Mouse (Mus musculus) heart, embryonic 16.5 days (tissue): ENCODE measurements around the gene Btbd1. TPM values are rescaled to one million over a fixed set of nuclear protein-coding genes. Genes with fewer than 3 reads are reported as not detected.

Experiments used
- ATAC-seq: fragments of 200-750 bp; cut with Nextera tagmentation; replicated peaks from 2 replicates; pipeline ENCODE4 v1.8.0; 2017; ENCODE audit warnings: moderate number of reproducible peaks; ENCODE audit not compliant: insufficient read depth, low FRiP score; ENCODE audit errors: extremely low read depth
- H3K27ac ChIP-seq: fragments of 300-500 bp; sonication (generic); 2 replicates; pipeline ENCODE4 v1.5.1; 2014; ENCODE audit warnings: mild to moderate bottlenecking, low read length, control low read depth, moderate library complexity
- H3K27me3 ChIP-seq: fragments of 300-500 bp; sonication (generic); 2 replicates; pipeline ENCODE4 v1.6.1; 2014; ENCODE audit warnings: low read length, mixed read lengths; ENCODE audit not compliant: control insufficient read depth, insufficient read depth
- H3K36me3 ChIP-seq: fragments of 300-500 bp; sonication (generic); 2 replicates; pipeline ENCODE4 v1.6.1; 2014; ENCODE audit not compliant: control insufficient read depth, insufficient read depth
- H3K4me1 ChIP-seq: fragments of 300-500 bp; sonication (generic); 2 replicates; pipeline ENCODE4 v1.6.1; 2014; ENCODE audit warnings: low read length, mixed read lengths; ENCODE audit not compliant: control insufficient read depth, insufficient read depth
- H3K4me2 ChIP-seq: fragments of 300-500 bp; sonication (generic); 2 replicates; pipeline ENCODE4 v1.6.1; 2014; ENCODE audit warnings: low read depth, mild to moderate bottlenecking, control low read depth, low read length
- H3K4me3 ChIP-seq: fragments of 300-500 bp; sonication (generic); 2 replicates; pipeline ENCODE4 v1.5.1; 2014; ENCODE audit warnings: mild to moderate bottlenecking, control low read depth, low read length
- H3K9ac ChIP-seq: fragments of 300-500 bp; sonication (generic); 2 replicates; pipeline ENCODE4 v1.6.1; 2014; ENCODE audit warnings: low read length, control low read depth
- H3K9me3 ChIP-seq: fragments of 300-500 bp; sonication (generic); replicated peaks from 2 replicates; pipeline ENCODE4 v1.6.1; 2016; ENCODE audit warnings: low read length; ENCODE audit not compliant: control insufficient read depth
- WGBS: fragments of 180-500 bp; shearing (Covaris S2); extraction: QIAGEN DNeasy Blood & Tissue Kit; methylation state at CpG from one replicate; pipeline ENCODE4 v1.1.7; 2014; 5-methylcytosine and 5-hydroxymethylcytosine counted together
- polyA plus RNA-seq: library from polyadenylated mRNA; unstranded; fragments of >200 nt; fragmentation: Nextera tagmentation; extraction: Ambion mirVana; gene quantifications from 2 replicates; pipeline ENCODE4 v1.2.1, GENCODE M21; 2015

Btbd1 gene
- polyA plus RNA-seq = 86.7 and 87.0 TPM in 2 replicates

DNA sequence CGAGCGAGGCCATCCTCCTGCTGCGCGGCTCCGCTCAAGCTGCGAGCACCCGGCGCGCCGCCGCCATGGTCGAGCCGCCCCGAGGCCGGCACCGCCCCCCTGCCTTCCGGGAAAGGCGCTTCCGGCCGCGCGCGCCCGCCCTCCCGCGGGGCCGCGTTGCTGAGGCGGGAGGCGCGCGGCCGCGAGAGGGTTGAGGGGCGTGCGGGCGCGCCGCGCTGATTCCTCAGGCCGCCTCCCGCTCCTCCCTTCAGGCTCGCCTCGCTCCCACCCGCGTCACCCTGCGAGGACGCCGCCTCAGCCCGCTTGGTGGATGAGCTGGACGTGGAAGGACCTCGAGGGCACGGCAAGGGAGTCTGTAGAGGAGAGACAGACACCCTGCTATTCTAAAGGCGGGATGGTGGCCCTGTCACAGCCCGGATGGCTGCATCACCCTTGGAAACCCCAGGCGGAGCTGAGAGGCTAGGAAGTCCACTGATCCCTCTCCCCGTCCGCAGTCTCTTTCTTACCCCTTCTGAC, at the start of gene Btbd1:
Gene Btbd1, minus strand, starts transcription at position 53 of the 516 bp plus-strand sequence.
- Histone ChIP-seq H3K9ac (peak within 1 kb of the TSS; percentile 90), H3K27me3 (no peaks in the 10 kb centered on the region), H3K27ac (peak within 1 kb of the TSS; percentile 97), H3K4me2 (peak within 1 kb of the TSS; percentile 88), H3K4me1 (peaks cover 37% of the 10 kb centered on the region), H3K36me3 (no peaks in the 10 kb centered on the region), H3K4me3 (peak within 1 kb of the TSS; percentile 77), H3K9me3 (no peaks in the 10 kb centered on the region)
- ATAC-seq = peak; percentile 94
- under 1% methylated on average over 56 of the region's 58 CpGs for WGBS

DNA sequence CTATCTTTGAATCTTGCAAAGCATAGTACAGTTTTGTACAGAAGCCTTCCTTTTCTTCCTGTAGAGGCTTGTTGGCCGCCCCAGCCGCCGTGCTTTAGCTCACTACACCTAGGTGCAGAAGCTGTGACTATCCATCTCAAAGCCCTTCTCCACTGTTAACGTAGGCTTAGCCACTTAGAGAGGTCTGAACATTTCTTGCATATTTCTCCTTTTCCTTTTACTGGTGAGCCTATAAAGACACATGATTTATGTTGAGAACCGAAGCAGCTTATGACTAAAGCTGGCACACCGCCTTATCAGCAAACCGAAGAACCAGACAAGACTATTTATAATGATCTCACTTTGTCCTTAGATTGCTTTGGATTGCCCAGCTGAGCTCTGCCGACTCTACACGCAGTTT, 46.1 kb upstream of the Btbd1 start:
- no peaks in the 10 kb centered on the region for H3K27me3 ChIP-seq

DNA sequence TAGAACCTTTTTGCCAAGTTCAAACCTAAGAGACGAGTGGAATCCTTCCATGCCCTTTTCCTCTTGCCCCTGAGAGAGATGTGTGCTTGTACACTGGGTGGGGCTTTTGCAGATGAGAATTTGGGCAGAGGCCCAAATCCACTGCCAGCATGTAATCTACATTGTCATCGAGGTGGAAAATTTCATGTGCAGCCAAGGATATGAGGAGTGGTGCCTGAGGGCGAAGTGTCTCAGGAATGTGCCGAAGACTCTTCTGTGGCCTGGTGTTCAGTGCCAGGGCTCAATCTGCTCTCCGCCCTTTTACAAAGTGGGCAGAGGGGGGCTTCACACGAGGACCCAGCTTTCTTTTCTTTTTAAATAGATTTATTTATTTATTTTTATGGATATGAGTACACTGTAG, 45.4 kb upstream of the Btbd1 start:
- no peak overlapping the region for H3K27ac ChIP-seq
- no peaks in the 10 kb centered on the region for H3K27me3 ChIP-seq
- no peak for ATAC-seq
- WGBS = 35% methylated on average over 6 of the region's 6 CpGs
- H3K4me3 ChIP-seq = no peak overlapping the region
- H3K9me3 ChIP-seq = no peaks in the 10 kb centered on the region
- H3K9ac ChIP-seq = no peak overlapping the region
- H3K4me1 ChIP-seq = peaks cover 8% of the 10 kb centered on the region
- H3K4me2 ChIP-seq = no peak overlapping the region
- H3K36me3 ChIP-seq = peaks cover 10% of the 10 kb centered on the region

More for the DNA sequence above, 46.1 kb upstream of the Btbd1 start:
- H3K27ac ChIP-seq = 0 out of 2 replicates have a peak overlapping the region, but pooled peaks have one; percentile 8
- no peak overlapping the region for H3K9ac ChIP-seq
- 47% methylated on average over 9 of the region's 9 CpGs for WGBS
- H3K36me3 ChIP-seq = peaks cover 8% of the 10 kb centered on the region
- H3K9me3 ChIP-seq = no peaks in the 10 kb centered on the region
- no peak overlapping the region for H3K4me3 ChIP-seq
- ATAC-seq = no peak
- H3K4me1 ChIP-seq = peaks cover 8% of the 10 kb centered on the region
- no peak overlapping the region for H3K4me2 ChIP-seq

DNA sequence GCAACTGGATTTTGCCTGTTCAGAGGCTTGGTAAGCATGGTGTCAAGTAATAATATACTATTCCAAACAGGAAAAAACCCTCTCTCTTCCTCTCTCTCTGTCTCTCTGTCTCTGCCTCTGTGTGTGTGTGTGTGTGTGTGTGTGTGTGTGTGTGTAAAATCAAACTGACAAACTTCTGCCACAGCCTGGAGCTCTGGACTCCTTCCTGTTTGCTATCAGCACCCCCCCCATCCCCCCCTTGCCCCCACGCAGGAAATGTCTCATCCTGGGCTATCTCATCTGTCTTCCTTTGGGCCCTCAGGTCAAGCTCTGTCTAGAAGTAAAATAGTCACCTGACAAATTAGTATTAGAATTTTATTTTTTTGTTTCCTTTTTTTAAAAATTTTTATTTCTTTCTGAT, 44.6 kb upstream of the Btbd1 start:
- Histone ChIP-seq H3K4me2 (no peak overlapping the region), H3K4me1 (peaks cover 8% of the 10 kb centered on the region), H3K36me3 (peaks cover 14% of the 10 kb centered on the region), H3K4me3 (no peak overlapping the region), H3K27ac (no peak overlapping the region), H3K27me3 (no peaks in the 10 kb centered on the region), H3K9me3 (no peaks in the 10 kb centered on the region), H3K9ac (no peak overlapping the region)
- ATAC-seq = no peak
- WGBS = 32% methylated on average over 1 of the region's 1 CpGs

DNA sequence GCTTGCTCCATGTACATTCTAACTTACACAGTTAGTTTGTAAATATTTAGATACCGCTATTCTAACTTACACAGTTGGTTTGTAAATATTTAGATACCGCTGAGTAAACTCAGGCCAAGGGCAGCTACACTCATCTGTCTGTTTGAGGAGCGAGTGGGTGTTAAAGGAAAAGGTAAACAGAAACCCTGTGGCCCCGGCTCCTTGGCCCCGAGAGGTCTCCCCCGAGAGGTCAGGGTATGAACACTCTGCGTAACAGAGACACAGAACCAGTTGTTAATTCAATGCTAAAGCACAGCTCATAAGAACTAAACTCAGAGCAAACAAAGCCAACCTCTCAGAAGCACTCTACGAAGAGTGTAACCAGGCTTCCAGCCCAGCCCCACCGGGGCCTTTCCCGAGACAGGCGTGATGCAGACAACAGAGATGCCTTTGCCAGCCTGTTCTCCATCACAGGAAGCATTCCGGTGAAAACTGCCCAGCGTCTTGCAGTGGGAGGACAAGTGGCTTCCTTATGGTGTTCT, 43.3 kb upstream of the Btbd1 start:
- no peaks in the 10 kb centered on the region for H3K27me3 ChIP-seq
- ATAC-seq = no peak
- peaks cover 11% of the 10 kb centered on the region for H3K4me1 ChIP-seq
- H3K4me2 ChIP-seq = no peak overlapping the region
- H3K9me3 ChIP-seq = no peaks in the 10 kb centered on the region
- WGBS = 62% methylated on average over 13 of the region's 13 CpGs
- no peak overlapping the region for H3K4me3 ChIP-seq
- H3K9ac ChIP-seq = no peak overlapping the region
- no peak overlapping the region for H3K27ac ChIP-seq
- H3K36me3 ChIP-seq = peaks cover 14% of the 10 kb centered on the region

DNA sequence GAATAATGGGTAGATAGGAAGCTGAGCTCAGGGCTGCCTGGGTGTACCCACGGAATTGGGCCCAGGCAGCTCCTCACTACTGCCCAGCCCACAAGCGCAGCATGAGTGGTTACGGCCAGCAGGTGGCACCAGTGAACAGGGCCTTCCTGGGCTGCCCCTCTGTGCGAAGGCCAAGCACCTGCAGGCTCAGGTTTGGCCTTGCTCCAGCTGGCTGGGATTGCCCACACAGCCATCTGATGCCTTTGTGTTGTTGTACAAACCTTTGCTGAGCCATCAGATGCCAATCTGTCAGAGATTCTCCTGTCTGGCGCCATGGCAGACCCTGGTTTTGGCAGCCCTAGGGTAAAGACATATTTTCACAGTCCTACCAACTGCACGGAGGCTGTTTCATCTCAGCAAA, 38.9 kb upstream of the Btbd1 start:
- Histone ChIP-seq H3K9me3 (no peaks in the 10 kb centered on the region), H3K27ac (no peak overlapping the region), H3K9ac (no peak overlapping the region), H3K4me3 (no peak overlapping the region), H3K36me3 (peaks cover 23% of the 10 kb centered on the region), H3K4me1 (peaks cover 5% of the 10 kb centered on the region; the same call in 1 of the 2 replicates), H3K4me2 (no peak overlapping the region), H3K27me3 (no peaks in the 10 kb centered on the region)
- WGBS = 27% methylated on average over 6 of the region's 6 CpGs
- peak; percentile 70 for ATAC-seq

DNA sequence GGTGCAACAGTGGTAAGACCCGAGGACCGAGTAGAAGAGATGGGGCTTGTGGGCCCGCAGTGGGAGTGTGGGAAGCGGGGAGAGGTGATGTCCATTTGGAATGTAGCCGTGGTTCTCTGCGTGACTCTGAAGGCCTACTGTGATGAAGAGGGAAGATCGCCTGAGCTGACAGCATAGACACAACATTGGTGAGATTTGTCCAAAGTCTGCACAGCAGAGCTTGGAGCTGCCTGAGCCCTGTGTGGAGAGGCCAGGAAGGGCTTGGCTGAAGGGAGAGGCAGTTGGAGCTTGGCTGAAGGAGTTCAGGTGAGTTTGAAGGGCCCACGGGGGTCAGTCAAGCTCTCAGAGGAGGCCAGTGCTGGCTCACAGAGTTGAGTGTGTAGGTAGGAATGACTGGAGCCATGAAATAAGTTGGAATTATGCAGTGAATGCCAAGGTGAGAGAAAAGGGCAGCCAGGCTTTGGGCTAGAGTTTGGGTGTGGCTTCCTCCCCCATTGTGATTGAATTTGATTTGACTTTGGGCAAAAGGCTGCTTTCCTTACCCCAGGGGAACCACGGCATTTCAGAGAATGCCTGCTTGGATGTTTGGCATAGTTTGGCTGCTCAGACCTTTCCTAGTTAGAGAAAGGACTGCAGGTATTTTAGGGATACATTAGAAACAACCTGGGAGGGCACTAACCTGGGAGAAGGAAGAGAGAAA, 38.1 kb upstream of the Btbd1 start:
- Histone ChIP-seq H3K4me2 (no peak overlapping the region), H3K9me3 (no peaks in the 10 kb centered on the region), H3K36me3 (peaks cover 23% of the 10 kb centered on the region), H3K4me3 (no peak overlapping the region), H3K9ac (no peak overlapping the region), H3K27ac (no peak overlapping the region), H3K27me3 (no peaks in the 10 kb centered on the region), H3K4me1 (peaks cover 8% of the 10 kb centered on the region; the same call in 1 of the 2 replicates)
- no peak for ATAC-seq
- WGBS = 79% methylated on average over 9 of the region's 9 CpGs

DNA sequence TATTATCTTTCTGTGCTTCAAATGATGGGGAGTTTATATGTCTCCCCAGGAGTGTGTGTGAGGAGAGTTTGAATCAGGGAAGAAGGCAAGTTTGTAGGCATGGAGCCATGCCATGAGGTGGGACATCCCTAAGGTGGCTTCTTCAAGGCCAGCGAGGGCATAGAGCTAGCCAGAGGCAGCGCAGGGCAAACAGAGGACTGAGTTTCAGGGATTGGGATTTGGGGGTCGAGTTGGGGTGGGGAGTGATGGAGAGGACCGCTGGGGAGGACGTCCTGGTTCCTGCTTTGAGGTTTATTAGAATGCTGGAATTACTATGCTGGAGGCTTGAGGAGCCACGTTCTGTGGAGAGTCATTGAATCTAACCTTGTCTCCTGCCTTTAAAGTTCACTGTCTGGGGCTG, 36.7 kb upstream of the Btbd1 start:
- Histone ChIP-seq H3K4me3 (no peak overlapping the region), H3K27me3 (no peaks in the 10 kb centered on the region), H3K9me3 (no peaks in the 10 kb centered on the region), H3K36me3 (peaks cover 14% of the 10 kb centered on the region), H3K27ac (no peak overlapping the region), H3K4me1 (peaks cover 12% of the 10 kb centered on the region), H3K4me2 (no peak overlapping the region), H3K9ac (no peak overlapping the region)
- whole genome bisulfite sequencing = 93% methylated on average over 6 of the region's 6 CpGs
- ATAC-seq = no peak

DNA sequence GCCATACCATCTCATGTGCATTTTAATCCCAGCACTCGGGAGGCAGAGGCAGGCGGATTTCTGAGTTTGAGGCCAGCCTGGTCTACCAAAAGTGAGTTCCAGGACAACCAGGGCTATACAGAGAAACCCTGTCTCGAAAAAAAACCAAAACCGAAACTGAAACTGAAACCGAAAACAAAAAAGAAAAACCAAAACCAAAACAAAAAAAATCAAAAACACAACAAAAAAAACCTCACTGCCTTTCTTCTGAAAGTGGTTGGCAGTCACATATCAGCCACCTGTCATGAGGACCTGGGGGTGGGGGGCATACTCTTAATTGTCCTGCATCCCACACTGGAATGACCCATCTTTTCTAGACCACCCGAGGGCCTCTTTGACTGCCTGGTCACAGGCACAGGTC, 35.3 kb upstream of the Btbd1 start:
- ATAC-seq = no peak
- Histone ChIP-seq H3K27ac (no peak overlapping the region), H3K27me3 (no peaks in the 10 kb centered on the region), H3K9ac (no peak overlapping the region), H3K36me3 (peaks cover 12% of the 10 kb centered on the region), H3K9me3 (no peaks in the 10 kb centered on the region), H3K4me3 (no peak overlapping the region), H3K4me1 (peaks cover 20% of the 10 kb centered on the region), H3K4me2 (no peak overlapping the region)
- 89% methylated on average over 6 of the region's 6 CpGs for WGBS
